Mouse (Mus musculus) lung, adult 18-20 months (tissue): Measurements from ENCODE around the gene 6430571L13Rik.
"Not testable (repeated sequence)": the region's sequence is repeated elsewhere in the genome, so short reads cannot be mapped to it uniquely, and the experiment has no call there.

ENCODE experiments used
- DNase-seq, 2 experiments: peaks; one replicate each; pipeline ENCODE4 v3.0.0; 2022; ENCODE audit warnings: mixed read lengths in 2 of 2

6430571L13Rik gene

GRCm38 (mm10) chr9:107340267-107340859 lies at the start of gene 6430571L13Rik:
Gene 6430571L13Rik (plus strand): TSS chr9:107340602.
- peak; percentile 94 for DNase-seq

DNA sequence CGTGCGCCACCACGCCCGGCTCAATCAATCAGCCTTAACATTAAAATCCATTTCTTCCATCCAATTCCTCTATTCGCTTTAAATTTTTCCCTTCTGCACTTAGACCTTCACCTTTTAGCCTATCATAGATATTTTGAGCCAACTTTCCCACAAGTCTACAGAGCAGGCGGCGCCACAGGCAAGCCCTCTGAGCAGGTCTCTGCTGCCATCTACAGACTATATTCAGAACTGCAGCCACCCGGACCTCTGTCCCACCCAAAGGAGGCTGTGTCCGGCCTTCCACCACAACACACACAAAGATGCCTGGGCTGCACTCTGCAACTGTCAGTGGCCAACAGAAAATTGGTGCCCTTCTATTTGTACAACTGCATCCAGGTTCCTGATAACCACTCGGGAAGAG lies 49.5 kb upstream of the 6430571L13Rik start:
- DNase-seq = peak; percentile 82 to 83

- peak; percentile 85 to 89 for DNase-seq
Measured at GRCm38 (mm10) chr9:107294249-107294648, 46.2 kb upstream of the 6430571L13Rik start.

DNA sequence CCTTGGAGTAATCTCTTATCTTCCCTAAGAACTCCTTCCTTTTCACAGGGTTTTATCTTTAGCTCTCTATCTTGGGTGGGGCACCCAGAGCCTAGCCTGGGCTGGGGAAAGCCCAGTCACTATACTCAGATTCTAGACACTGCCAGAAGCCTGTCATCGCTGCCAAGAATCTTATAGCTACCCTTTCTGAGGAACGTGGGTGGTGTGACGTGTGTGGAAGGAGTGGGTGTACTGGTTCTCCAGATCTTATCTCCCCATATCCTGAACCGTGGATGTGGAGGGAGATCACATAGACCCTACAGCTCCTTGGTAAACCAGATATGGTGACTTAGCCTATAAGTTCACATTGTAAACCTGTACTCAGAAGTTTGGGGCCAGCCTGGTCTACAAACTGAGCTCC lies 44.8 kb upstream of the 6430571L13Rik start:
- DNase-seq = peak in 1 of 2 experiments; percentile 75

DNA sequence AAGGTAGTCTGAATTCAATTTTAAA lies 44.6 kb upstream of the 6430571L13Rik start, which contains the start of gene Cish:
TSS of gene Cish (plus strand) at position 11 of the 25 bp plus-strand sequence.
- no peak for DNase-seq

DNA sequence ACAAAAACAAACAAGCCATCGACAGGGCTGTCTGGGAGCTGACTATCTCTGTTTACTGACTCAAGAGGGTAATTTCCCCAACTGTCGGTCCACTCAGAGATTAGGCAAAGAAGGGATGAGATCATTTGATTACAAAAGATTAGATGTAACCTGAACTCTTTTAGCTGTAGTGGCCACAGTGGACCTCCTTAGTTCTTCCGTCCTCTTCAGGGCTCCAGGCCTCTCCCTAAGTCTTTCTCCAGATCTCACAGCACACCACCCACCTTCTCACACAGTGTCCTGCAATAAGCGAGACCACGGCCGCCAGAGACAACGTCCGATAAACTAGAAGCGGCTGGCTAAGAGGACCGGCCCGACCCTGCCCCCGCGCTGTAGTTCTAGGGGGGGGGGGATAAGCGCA lies 44.4 kb upstream of the 6430571L13Rik start:
- DNase-seq = peak in 1 of 2 experiments; percentile 66

DNA sequence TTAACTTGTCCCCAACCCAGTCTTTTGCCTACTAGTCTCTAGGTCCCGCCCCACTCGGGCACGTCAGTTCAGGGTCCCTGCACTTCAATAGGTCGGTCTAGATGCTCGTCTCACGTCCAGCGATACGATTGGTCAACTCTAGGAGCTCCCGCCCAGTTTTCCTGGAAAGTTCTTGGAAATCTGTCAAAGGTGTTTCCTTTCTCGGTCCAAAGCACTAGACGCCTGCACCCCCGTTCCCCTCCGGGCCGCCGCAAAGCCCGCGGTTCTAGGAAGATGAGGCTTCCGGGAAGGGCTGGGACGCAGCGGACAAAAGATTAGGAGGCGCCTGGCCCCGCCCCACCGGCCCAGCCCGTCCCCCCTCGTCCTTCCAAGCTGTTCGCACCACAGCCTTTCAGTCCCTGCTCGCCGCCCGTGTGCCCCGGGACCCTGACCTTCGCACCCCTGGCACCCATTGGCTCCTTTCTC lies 43.9 kb upstream of the 6430571L13Rik start:
- peak; percentile 97 for DNase-seq

DNA sequence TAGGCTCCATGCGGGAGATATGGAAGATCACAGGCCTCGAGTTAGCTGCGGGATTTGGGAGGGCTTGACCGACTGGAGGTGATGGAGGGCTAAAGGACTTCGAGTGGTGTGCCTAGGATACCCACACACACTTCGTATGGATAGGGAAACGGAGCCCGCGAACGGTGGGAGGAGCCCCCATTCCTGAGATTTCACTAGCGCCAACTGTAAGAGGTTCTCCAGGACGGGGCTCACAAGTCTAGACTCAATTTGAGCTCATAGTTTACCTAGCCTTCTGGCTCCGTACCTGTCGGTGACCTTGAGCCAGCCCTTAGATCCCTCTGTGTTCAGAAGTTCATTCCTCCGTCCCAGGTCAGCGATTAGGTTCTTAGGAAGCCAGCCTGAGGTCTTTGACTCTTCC lies 43.3 kb upstream of the 6430571L13Rik start:
- peak; percentile 58 to 59 for DNase-seq

DNA sequence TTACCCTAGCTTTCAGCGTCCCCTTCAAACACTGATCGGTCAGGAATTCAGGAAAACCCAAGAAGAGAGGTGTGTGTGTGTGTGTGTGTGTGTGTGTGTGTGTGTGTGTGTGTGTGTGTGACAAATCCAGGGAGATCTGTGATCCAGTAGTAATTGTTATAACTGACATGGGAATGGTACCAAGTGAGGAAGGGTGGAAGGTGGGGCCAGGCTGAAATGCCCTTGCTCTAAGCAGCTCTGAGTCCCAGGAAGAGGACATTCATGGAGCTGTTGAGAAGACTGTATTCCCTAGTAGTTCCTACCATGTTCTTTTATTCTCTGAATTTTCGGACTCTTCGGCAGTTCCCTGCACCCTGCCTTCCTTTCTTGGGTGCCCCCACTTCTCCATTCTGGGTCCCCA lies 42.7 kb upstream of the 6430571L13Rik start:
- DNase-seq = peak in 1 of 2 experiments; percentile 39

DNA sequence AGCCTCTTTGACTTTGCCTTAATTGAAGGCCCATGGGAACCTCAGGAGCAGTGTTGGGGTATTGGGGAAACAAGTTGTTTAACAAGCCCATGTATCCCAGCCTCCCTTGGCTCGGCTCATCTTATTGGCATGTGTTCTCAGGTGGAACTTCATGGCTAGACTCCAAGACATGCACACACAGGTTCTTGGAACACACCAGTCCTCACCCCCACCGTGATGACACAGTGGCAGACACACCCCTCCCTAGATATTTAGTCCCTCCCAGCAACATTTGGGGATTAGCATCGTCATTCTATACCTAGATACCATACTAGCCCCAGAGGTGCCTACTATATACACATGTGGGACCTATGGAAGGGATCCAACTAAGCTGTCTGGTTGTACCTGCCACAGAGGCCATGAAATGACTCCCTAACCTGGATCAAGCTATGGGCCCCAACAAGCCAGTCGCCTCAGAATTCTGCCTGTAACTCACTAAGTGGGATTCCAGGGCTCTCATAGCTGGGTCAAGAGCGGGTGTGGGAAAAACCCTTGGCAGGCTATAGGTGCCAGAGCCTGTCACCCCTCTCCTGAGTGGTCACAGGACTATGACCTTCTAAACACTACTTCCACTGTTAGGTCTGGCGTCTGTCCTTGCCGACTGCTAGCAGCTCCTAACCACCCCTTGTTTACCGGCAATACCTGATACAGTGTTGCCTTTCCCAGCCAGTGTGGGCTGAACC lies 42.2 kb upstream of the 6430571L13Rik start:
- DNase-seq = peak; percentile 86 to 88

DNA sequence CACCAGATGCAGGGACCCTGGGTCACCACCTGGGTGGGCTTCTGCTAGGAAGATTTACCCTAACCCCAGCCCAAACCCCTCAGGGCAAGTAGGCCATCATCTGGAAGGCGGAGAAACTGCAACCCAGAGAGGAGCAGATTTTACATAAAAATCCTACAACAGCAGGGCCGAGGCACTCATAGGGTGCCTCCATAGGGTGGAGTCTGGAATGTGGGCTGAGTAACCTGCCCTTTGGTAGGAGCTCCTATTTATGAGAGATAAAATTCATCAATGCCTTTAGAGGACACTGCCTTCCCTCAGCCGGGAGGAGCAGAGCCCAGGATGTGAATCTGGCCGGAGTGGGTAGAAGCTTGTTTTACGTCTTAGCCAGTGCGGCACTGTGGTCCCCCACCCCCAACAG lies 41.5 kb upstream of the 6430571L13Rik start:
- DNase-seq = no peak

DNA sequence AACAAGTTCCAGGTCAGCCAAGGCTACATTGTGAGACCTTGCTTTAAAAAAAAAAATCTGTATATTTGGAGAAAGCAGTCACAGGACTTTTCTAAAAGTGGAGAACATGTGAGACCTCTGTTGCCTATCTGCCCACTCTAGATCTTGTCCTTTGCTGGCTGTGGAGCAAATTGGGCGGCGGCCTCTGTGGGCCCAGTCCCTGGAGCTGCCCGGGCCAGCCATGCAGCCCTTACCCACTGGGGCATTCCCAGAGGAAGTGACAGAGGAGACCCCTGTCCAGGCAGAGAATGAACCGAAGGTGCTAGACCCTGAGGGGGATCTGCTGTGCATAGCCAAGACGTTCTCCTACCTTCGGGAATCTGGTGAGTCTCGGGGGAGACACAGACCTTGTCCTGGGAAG lies 40.6 kb upstream of the 6430571L13Rik start:
- DNase-seq = no peak

- DNase-seq = no peak
Measured at GRCm38 (mm10) chr9:107300224-107300973, 40.0 kb upstream of the 6430571L13Rik start.

DNA sequence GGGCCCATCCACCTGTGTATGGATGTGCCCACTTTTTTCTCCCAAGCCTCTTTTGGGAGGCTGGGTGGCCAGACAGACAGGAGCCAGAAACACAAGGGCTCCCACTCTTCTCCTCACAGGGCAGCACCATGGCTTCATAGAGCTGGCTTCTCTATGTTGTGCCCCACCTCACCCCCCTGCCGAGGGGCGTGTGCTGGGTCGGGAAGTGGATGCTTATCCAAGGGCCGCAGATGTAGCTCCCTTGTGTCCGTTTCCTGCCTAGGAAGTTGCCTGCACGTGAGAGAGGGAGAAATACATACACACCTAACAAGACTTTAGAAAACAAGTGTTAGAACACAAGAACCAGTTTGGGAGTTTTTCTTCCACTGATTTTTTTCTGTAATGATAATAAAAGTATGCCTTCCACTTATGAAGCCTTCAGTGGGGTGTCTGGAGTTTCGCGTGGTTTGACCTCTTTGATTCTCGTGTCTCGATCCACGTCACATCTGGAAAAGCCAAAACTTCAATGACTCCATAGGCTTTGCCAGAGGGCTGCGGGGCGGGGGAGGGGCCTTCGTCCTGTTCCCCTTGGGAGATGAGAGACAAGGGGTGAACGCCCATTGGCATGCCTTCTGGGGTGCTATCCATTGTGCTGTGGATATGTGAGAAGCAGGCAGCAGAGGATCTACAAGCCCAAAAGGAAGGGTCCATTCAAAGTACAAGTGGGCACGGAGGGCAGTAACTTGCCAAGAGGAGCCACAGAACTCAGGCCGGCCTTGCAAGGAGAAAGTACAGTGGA lies 38.7 kb upstream of the 6430571L13Rik start:
- DNase-seq = peak; percentile 46 to 76

DNA sequence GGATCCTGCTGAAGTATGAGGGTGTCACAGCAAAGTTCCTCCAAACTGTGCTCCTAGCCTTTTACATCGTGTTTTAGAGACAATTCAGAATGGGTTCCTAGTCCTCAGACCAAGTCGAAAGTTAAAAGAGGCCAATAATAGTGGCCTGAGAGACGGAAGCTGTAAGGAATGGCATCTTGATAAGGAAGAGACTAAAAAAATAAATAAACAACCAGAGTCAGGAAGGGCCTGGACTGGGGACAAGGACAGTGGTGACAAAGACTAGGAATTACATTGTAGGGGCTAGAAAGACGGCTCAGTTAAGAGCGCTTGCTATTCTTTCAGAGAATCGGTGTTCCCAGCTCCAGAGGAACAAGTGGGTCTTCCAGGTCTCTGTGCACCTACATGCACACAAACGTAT lies 37.8 kb upstream of the 6430571L13Rik start:
- DNase-seq = no peak

GRCm38 (mm10) chr9:107303121-107303820 lies 37.1 kb upstream of the 6430571L13Rik start:
- no peak for DNase-seq

GRCm38 (mm10) chr9:107303900-107304299 lies 36.5 kb upstream of the 6430571L13Rik start:
- DNase-seq = no peak

DNA sequence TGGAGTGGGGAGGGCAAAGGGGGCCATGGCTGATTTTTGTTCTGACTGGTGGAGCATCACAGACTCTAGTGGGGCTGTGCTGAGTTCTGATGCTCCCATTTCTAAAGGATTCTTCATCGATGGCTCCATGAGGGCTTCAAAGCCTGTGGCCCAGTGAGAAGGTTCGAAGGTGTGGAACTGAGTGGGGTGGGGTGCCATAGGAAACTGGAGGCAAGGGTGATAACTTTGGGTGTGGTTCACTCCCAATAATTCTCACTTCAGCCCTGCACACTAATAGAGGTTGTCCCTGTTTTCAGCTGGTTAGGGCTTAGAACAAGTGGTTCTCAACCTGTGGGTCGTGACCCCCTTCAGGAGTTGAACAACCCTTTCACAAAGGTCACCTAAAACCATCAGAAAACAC lies 36.0 kb upstream of the 6430571L13Rik start:
- no peak for DNase-seq

DNA sequence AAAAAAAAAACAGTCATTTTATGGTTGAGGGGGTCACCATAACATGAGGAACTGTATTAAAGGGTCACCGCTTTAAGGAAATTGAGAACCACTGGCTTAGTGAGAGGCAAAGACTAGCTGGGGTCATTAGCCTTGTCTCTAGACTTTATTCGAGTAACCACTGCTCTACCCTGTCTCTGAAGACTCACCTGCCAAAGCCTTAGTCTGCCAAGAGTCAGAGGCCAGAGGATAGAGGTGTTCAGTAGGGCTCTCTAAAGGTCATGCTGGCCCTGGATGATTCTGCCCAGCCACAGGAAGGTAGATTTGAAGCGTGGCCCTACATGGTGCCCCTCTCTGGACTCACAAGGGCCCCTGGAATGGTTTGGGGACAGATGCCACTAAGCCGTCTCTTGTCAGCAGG lies 35.4 kb upstream of the 6430571L13Rik start:
- DNase-seq = no peak

DNA sequence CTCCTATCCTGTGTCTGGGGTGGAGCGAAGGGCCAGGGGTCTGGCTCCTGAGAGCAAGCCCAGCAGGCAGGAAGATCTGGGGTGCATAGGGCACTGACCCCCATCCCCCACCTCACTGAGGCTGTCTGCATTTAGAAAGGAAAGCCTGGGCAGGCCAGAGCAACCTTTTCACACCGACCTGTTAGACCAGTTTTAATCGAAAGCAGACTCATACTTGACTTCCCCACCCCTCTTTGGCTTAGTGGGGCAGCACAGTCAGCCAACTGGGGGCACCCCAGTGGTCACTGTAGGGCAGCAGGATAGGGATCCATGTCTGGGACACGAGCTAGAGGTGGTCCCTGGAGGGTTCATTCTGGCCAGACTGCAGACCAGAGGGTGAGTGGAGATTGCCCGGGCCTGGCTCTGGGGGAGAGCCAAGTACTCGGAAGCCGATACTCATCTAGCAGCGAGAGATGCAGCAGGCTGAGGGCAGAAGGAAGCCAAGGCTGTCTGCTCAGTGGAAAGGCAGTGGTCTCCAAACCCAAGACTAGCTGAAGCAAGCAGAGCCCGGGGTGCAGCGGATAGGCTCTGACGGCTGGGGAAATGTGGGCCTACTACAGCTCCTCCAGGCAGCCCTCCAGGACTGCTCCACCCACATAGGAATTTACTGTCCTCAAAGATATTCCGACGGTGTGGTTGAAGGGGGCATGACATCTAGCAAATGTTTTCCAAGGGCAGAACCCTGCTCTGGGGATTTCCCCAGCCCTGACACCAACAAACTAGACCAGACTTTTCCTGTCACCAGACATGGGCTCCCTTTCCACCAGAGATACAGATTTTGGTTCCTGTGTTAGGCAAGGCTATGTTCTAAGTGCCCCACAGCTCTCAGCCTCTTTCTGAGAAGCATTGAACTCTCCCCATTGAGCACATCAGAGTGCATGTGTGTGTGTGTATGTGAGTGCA lies 34.5 kb upstream of the 6430571L13Rik start:
- DNase-seq = peak; percentile 62 to 80

DNA sequence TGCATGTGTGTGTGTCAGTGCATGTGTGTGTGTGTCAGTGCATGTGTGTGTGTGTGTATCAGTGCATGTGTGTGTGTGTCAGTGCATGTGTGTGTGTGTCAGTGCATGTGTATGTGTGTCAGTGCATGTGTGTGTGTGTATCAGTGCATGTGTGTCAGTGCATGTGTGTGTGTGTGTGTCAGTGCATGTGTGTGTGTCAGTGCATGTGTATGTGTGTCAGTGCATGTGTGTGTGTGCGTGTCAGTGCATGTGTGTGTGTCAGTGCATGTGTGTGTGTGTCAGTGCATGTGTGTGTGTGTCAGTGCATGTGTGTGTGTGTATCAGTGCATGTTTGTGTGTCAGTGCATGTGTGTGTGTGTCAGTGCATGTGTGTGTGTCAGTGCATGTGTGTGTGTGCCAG lies 33.7 kb upstream of the 6430571L13Rik start:
- DNase-seq = not testable (repeated sequence)
